Mouse (Mus musculus): ENCODE measurements around the gene Surf2. TPM values are rescaled to one million over a fixed set of nuclear protein-coding genes. Genes with fewer than 3 reads are reported as not detected.
"Not testable (repeated sequence)": the region's sequence is repeated elsewhere in the genome, so short reads cannot be mapped to it uniquely, and the experiment has no call there.

Gene Surf2
- total RNA-seq (2021) = 10 to 100 TPM; 12.4 to 16.1 TPM
- long read RNA-seq, experiment 1, transcript Surf2-201 (6 exons, 1,203 nt) = major isoform, 5 of 5 reads
- long read RNA-seq, experiment 1, partial matches to known transcripts = 0 of 5 reads
- long read RNA-seq, experiment 1, other reads (novel, unspliced or antisense) = 0 of 5 reads
- long read RNA-seq, experiment 2, transcript Surf2-201 (6 exons, 1,203 nt) = major isoform, 6 of 9 reads
- long read RNA-seq, experiment 2, partial matches to known transcripts = 0 of 9 reads
- long read RNA-seq, experiment 2, other reads (novel, unspliced or antisense) = 3 of 9 reads

DNA sequence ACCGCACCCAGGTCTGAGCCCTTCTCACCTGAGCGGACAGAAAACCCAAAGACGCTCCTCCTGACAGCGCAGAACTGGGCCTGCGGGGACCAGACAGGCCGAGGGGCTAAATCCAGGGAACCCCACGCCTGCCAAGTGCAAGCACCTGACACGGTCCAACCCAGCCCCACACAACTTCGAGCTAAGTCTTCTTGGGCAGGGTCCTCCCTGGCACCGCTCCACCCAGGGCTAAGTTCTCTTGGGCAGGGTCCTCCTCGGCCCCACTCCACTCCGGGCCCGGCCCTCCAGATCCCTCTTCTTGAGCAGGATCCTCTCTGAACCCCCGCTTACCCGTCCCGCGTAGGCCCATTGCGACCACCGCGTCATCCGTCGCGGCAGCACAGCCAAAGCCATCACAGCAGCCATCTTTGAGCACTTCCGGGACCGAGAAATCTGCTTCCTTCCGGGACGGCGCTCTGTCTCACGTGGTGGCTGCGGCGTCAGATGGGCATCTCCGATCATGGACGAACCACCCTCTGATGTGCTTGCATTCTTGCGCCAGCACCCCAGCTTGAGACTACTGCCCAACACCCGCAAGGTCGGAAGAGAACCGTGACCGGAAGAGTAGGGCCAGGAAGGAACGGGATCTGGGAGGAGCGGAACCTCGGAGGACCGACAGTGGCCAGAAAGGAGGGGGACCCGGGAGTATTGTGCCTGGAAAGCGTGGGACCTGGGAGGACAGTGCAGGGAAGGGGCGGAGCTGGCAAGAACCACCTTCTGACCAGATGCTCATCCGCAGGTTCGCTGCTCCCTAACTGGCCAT, at the start of gene Surf2, which contains the start of gene Surf1:
Gene Surf2 (plus strand): TSS at position 441 of the 802 bp plus-strand sequence.
Gene Surf1 (minus strand): TSS at position 604 of the 802 bp plus-strand sequence.
- Histone ChIP-seq H3K27ac (peak within 1 kb of the TSS; percentile 93), H3K4me3 (peak within 1 kb of the TSS; percentile 89)
- no peak for TF ChIP-seq CTCF (IDR thresholded peaks at IDR 0.05)
- DNase-seq = peak; percentile 85
- intact Hi-C loops (cut with DNase I) = no loop called here

- Histone ChIP-seq H3K27ac (no peak overlapping the region), H3K4me3 (no peak overlapping the region)
- TF ChIP-seq CTCF (IDR thresholded peaks at IDR 0.05) = no peak
- intact Hi-C loops (cut with DNase I) = no loop called here
- DNase-seq = no peak
Observed at GRCm38 (mm10) chr2:26870666-26871065, 45.5 kb upstream of the Surf2 start.

DNA sequence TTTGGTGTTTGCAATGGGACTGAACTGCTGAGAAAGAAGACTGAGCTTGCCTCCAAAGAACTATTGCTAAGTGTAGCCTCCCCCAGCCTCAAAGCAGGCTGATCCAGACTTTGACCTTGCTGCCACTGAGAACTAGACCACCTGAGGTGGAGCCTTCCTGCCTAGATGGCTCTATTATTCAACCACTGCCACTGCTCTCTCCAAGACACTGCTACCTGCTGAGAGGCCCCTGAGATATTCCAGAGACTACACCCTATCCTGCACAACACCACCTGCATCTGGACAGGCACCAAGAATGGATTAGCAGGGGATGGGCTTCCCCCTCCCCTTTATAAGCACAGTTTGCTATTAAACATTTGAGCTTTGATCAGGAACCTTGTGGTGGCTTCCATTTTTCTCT, 37.6 kb upstream of the Surf2 start:
- Histone ChIP-seq H3K4me3 (no peak overlapping the region), H3K27ac (no peak overlapping the region)
- DNase-seq = no peak
- TF ChIP-seq CTCF (IDR thresholded peaks at IDR 0.05) = no peak
- intact Hi-C loops (cut with DNase I) = no loop called here

- H3K4me3 ChIP-seq; DNase-seq; intact Hi-C loops (cut with DNase I); H3K27ac ChIP-seq: not testable (repeated sequence)
Observed at GRCm38 (mm10) chr2:26885541-26885940, 30.6 kb upstream of the Surf2 start.

GRCm38 (mm10) chr2:26886170-26886569, 30.0 kb upstream of the Surf2 start:
- H3K27ac ChIP-seq; DNase-seq; H3K4me3 ChIP-seq; intact Hi-C loops (cut with DNase I): not testable (repeated sequence)

DNA sequence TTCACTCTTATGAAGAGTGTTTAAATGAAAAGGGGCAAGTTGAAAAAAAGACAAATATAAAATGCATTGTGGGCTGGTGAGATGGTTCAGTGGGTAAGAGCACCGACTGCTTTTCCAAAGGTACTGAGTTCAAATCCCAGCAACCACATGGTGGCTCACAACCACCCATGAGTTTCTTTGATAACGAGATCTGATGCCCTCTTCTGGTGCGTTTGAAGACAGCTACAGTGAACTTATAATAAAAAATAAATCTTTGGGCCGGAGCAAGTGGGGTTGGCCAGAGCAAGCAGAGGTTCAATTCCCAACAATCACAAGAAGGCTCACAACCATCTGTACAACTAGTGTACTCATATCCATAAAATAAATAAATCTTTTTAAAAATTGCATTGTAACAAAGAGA, 20.3 kb upstream of the Surf2 start:
- H3K4me3 ChIP-seq = no peak overlapping the region
- H3K27ac ChIP-seq = no peak overlapping the region
- intact Hi-C loops (cut with DNase I) = no loop called here
- no peak for DNase-seq
- TF ChIP-seq CTCF (IDR thresholded peaks at IDR 0.05) = no peak

- Histone ChIP-seq H3K27ac (no peak overlapping the region), H3K4me3 (no peak overlapping the region)
- TF ChIP-seq CTCF (IDR thresholded peaks at IDR 0.05) = no peak
- DNase-seq = no peak
- intact Hi-C loops (cut with DNase I) = loop anchor here (5.0 kb wide), 1 partner anchor 453 kb away; the partner anchor contains the start of gene Sec16a
Observed at GRCm38 (mm10) chr2:26900731-26901130, 15.4 kb upstream of the Surf2 start.

- DNase-seq = no peak
- intact Hi-C loops (cut with DNase I) = loop anchor here (5.0 kb wide), 1 partner anchor 455 kb away; the partner anchor contains the start of gene Sec16a
- Histone ChIP-seq H3K4me3 (peak overlapping the region; percentile 78), H3K27ac (peak overlapping the region; percentile 90)
- TF ChIP-seq CTCF (IDR thresholded peaks at IDR 0.05) = no peak
Observed at GRCm38 (mm10) chr2:26901834-26902400, 14.2 kb upstream of the Surf2 start.

DNA sequence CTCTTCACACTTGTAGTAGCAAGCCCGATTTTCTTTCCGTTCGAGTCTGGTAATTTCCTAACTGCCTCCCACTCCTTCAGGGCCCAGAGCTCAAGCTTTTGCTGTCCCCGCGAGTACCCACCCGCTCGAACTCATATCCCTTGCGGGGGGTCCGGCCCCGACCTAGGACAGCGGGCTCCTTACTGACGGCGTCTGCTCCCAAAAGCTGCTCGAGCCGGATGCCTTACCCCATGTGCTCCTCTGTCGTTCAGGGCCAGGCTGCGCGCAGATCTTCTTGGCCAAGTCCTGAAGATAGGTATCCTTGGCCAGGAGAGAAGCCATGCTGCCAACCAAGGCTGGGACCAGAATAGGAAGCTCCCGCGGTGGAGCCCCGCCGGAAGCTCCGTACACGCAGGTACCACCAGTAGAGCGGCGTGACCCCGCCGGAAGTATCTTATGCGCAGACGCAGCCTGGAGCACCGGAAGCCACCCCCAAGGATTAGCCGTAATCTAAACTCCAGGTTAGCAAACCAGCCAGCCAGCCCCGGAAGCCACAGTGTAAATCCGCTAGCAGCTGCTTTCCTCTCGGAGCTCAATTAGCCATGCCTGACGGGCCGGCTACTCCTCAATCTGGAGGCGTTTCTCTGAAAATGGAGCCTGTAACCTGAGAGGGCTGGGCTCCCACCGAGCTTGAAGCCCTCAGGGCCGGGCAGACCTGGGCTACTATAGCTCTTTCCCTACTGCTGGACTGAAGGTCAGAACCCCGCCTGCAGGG, 13.5 kb upstream of the Surf2 start, which contains the start of gene Surf6:
Gene Surf6 (minus strand): TSS at position 413 of the 754 bp plus-strand sequence.
- TF ChIP-seq CTCF (IDR thresholded peaks at IDR 0.05) = no peak
- H3K27ac ChIP-seq = peak within 1 kb of the TSS; percentile 90
- intact Hi-C loops (cut with DNase I) = loop anchor here (5.0 kb wide), 1 partner anchor 455 kb away; the partner anchor contains the start of gene Sec16a
- peak; percentile 96 for DNase-seq
- H3K4me3 ChIP-seq = peak within 1 kb of the TSS; percentile 78

GRCm38 (mm10) chr2:26903311-26903710, 12.9 kb upstream of the Surf2 start:
- H3K27ac ChIP-seq = peak overlapping the region; percentile 90
- peak overlapping the region; percentile 78 for H3K4me3 ChIP-seq
- intact Hi-C loops (cut with DNase I) = loop anchor here (5.0 kb wide), 1 partner anchor 456 kb away; the partner anchor contains the start of gene Sec16a
- DNase-seq = no peak
- TF ChIP-seq CTCF (IDR thresholded peaks at IDR 0.05) = no peak

- DNase-seq = no peak
- TF ChIP-seq CTCF (IDR thresholded peaks at IDR 0.05) = no peak
- no peak overlapping the region for H3K27ac ChIP-seq
- intact Hi-C loops (cut with DNase I) = no loop called here
- no peak overlapping the region for H3K4me3 ChIP-seq
Observed at GRCm38 (mm10) chr2:26905936-26906335, 10.2 kb upstream of the Surf2 start.

DNA sequence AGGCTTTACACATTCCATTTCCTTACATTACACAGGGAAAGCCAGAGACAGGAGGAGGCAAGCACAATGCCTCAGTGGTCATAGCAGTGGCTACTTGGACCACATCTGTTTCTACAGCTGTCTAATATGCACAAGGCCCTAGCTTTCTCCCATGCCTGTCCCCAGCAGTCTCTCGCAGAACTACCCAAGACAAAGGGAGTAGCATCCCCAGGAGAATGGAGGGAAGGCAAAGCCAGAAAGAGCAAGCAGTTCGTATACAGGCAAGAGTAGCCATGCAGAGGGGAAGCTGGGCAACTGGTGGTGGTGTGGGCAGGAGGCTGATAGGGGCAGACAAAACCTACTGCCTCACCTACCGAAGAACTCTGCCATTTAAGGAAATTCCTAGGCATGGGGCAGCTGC, 9.7 kb upstream of the Surf2 start:
- DNase-seq = no peak
- no peak for TF ChIP-seq CTCF (IDR thresholded peaks at IDR 0.05)
- intact Hi-C loops (cut with DNase I) = no loop called here
- Histone ChIP-seq H3K4me3 (no peak overlapping the region), H3K27ac (no peak overlapping the region)

Measured in gastrocnemius, adult 2 months (tissue).